Mouse (Mus musculus) olfactory bulb, adult 2 months (tissue): ENCODE data around the gene Epha7. TPM values are rescaled to one million over a fixed set of nuclear protein-coding genes. Genes with fewer than 3 reads are reported as not detected.

Source experiments
- H3K27ac ChIP-seq: fragments of 200-500 bp; 2 replicates; pipeline ENCODE4 v1.5.1; 2012; ENCODE audit warnings: low read depth, low read length; ENCODE audit not compliant: insufficient read depth
- H3K4me1 ChIP-seq: fragments of 200-500 bp; 2 replicates; pipeline ENCODE4 v1.6.1; 2012; ENCODE audit warnings: low read length; ENCODE audit not compliant: control insufficient read depth, insufficient read depth
- H3K4me3 ChIP-seq: fragments of 200-500 bp; 2 replicates; pipeline ENCODE4 v1.5.1; 2012; ENCODE audit warnings: mild to moderate bottlenecking, low read depth, low read length, moderate library complexity; ENCODE audit not compliant: insufficient read depth
- CTCF ChIP-seq: fragments of 200-500 bp; IDR thresholded peaks from 2 replicates; pipeline ENCODE4 v1.5.1; 2012; ENCODE audit warnings: low read depth, mild to moderate bottlenecking, low read length, moderate library complexity; ENCODE audit not compliant: insufficient read depth
- POLR2A ChIP-seq: fragments of 200-500 bp; IDR thresholded peaks from 2 replicates; pipeline ENCODE4 v1.6.1; 2012; ENCODE audit warnings: mild to moderate bottlenecking, low read depth, low read length, moderate library complexity; ENCODE audit not compliant: insufficient read depth
- WGBS: fragments of 180-500 bp; shearing (Covaris S2); methylation state at CpG from one replicate; pipeline ENCODE4 v1.1.7; 2018; 5-methylcytosine and 5-hydroxymethylcytosine counted together
- polyA plus RNA-seq: library from polyadenylated mRNA; stranded (reverse); fragments of >200 nt; gene quantifications from 2 replicates; pipeline ENCODE4 v1.2.4, GENCODE M21; 2012; ENCODE audit warnings: low replicate concordance; ENCODE audit not compliant: missing spikeins, insufficient read depth, insufficient read length

Gene Epha7
- polyA plus RNA-seq, 1 experiment = not detected

- Histone ChIP-seq H3K4me1 (no peaks in the 10 kb centered on the region), H3K27ac (no peak overlapping the region), H3K4me3 (no peak overlapping the region)
- TF ChIP-seq CTCF (no peak), POLR2A (no peak)
- WGBS = 69% methylated on average over 3 of the region's 3 CpGs
These were observed 185.7 kb downstream of the Epha7 start for GRCm38 (mm10) chr4:28998462-28999286.

GRCm38 (mm10) chr4:28999287-28999595 lies 186.3 kb downstream of the Epha7 start:
- TF ChIP-seq CTCF (no peak), POLR2A (no peak)
- Histone ChIP-seq H3K4me3 (no peak overlapping the region), H3K4me1 (no peaks in the 10 kb centered on the region), H3K27ac (no peak overlapping the region)
- WGBS = 74% methylated on average over 2 of the region's 2 CpGs

GRCm38 (mm10) chr4:29010333-29010732 lies 197.4 kb downstream of the Epha7 start:
- Histone ChIP-seq H3K4me3 (no peak overlapping the region), H3K27ac (no peak overlapping the region), H3K4me1 (no peaks in the 10 kb centered on the region)
- 97% methylated on average over 3 of the region's 3 CpGs for WGBS
- no peak for TF ChIP-seq POLR2A
- TF ChIP-seq CTCF = no peak
